Mouse (Mus musculus) limb, embryonic 15.5 days (tissue): ENCODE data around the gene Adgrf4. TPM values are rescaled to one million over a fixed set of nuclear protein-coding genes. Genes with fewer than 3 reads are reported as not detected.

Source experiments
- ATAC-seq: fragments of 200-750 bp; cut with Nextera tagmentation; 2 replicates; pipeline ENCODE4 v1.8.0; 2017; ENCODE audit warnings: low read depth, moderate TSS enrichment; ENCODE audit not compliant: insufficient number of reproducible peaks, low FRiP score, low TSS enrichment
- H3K27ac ChIP-seq: fragments of 300-500 bp; sonication (generic); 2 replicates; pipeline ENCODE4 v1.5.1; 2015; ENCODE audit warnings: moderate library complexity, mild to moderate bottlenecking, inconsistent platforms
- H3K27me3 ChIP-seq: fragments of 300-500 bp; sonication (generic); 2 replicates; pipeline ENCODE4 v1.6.1; 2015; ENCODE audit warnings: inconsistent platforms
- H3K36me3 ChIP-seq: fragments of 300-500 bp; sonication (generic); 2 replicates; pipeline ENCODE4 v1.6.1; 2015; ENCODE audit warnings: inconsistent platforms
- H3K4me1 ChIP-seq: fragments of 300-500 bp; sonication (generic); 2 replicates; pipeline ENCODE4 v1.6.1; 2015; ENCODE audit warnings: inconsistent platforms
- H3K4me2 ChIP-seq: fragments of 300-500 bp; sonication (generic); 2 replicates; pipeline ENCODE4 v1.6.1; 2015; ENCODE audit warnings: mild to moderate bottlenecking, inconsistent platforms
- H3K4me3 ChIP-seq: fragments of 300-500 bp; sonication (generic); 2 replicates; pipeline ENCODE4 v1.5.1; 2015; ENCODE audit warnings: mild to moderate bottlenecking, inconsistent platforms
- H3K9ac ChIP-seq: fragments of 300-500 bp; sonication (generic); 2 replicates; pipeline ENCODE4 v1.6.1; 2015; ENCODE audit warnings: inconsistent platforms
- H3K9me3 ChIP-seq: fragments of 300-500 bp; sonication (generic); 2 replicates; pipeline ENCODE4 v1.6.1; 2016; ENCODE audit warnings: inconsistent platforms
- WGBS: fragments of 180-500 bp; shearing (Covaris S2); methylation state at CpG from one replicate; pipeline ENCODE4 v1.1.7; 2015; 5-methylcytosine and 5-hydroxymethylcytosine counted together
- polyA plus RNA-seq: library from polyadenylated mRNA; unstranded; fragments of >200 nt; fragmentation: Nextera tagmentation; extraction: Ambion mirVana; gene quantifications from 2 replicates; pipeline ENCODE4 v1.2.1, GENCODE M21; 2015

Adgrf4 gene
- polyA plus RNA-seq, 1 experiment from 2014 or later, result 14.4 TPM

GRCm38 (mm10) chr17:42613043-42613737 lies 78.9 kb downstream of the Adgrf4 start:
- 37% methylated on average over 6 of the region's 6 CpGs for WGBS
- no peaks in the 10 kb centered on the region for H3K9me3 ChIP-seq
- H3K27me3 ChIP-seq, result no peaks in the 10 kb centered on the region
- ATAC-seq, result no peak
- H3K4me2 ChIP-seq, result no peak overlapping the region
- no peak overlapping the region for H3K27ac ChIP-seq
- H3K36me3 ChIP-seq, result no peaks in the 10 kb centered on the region
- no peak overlapping the region for H3K4me3 ChIP-seq
- H3K9ac ChIP-seq, result no peak overlapping the region
- H3K4me1 ChIP-seq, result no peaks in the 10 kb centered on the region

- Histone ChIP-seq H3K27ac (no peak within 1 kb of the TSS), H3K4me2 (no peak within 1 kb of the TSS), H3K36me3 (no peaks in the 10 kb centered on the region), H3K27me3 (no peaks in the 10 kb centered on the region), H3K9me3 (no peaks in the 10 kb centered on the region), H3K4me1 (0 out of 2 replicates have a peak, but pooled peaks cover 2% of the 10 kb centered on the region), H3K4me3 (no peak within 1 kb of the TSS), H3K9ac (no peak within 1 kb of the TSS)
- 78% methylated on average over 8 of the region's 8 CpGs for WGBS
- ATAC-seq, result no peak
Observed at GRCm38 (mm10) chr17:42611295-42611694, 80.8 kb downstream of the Adgrf4 start, which contains the start of gene Opn5. Opn5 (minus strand) TSS chr17:42611395.

DNA sequence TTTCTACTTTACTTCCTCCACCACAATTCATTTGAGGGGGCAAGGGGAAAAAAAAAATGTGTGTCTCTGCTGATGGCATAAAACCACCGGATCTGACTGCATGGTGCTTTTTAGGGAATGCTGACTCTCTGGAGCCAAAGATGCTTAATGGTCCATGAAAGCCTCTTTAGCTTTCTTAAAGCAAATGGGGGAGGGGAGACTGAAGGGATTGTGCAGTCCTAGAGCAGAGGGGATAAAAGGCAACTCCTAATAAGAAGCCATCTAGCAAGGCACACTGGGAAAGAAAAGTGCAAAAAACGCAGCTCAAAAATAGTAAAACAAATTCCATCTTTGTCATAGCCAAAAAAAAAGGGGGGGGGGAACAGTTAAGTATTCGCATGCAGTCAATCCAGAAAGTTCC lies 83.8 kb downstream of the Adgrf4 start:
- no peaks in the 10 kb centered on the region for H3K36me3 ChIP-seq
- no peak overlapping the region for H3K9ac ChIP-seq
- H3K27ac ChIP-seq, result no peak overlapping the region
- H3K9me3 ChIP-seq, result no peaks in the 10 kb centered on the region
- peaks cover 3% of the 10 kb centered on the region; the same call in 1 of the 2 replicates for H3K4me1 ChIP-seq
- H3K27me3 ChIP-seq, result no peaks in the 10 kb centered on the region
- ATAC-seq, result no peak
- no peak overlapping the region for H3K4me2 ChIP-seq
- no peak overlapping the region for H3K4me3 ChIP-seq
- 41% methylated on average over 3 of the region's 3 CpGs for WGBS

Other genes starting within 250 kb of the Adgrf4 start
- not detected in 2 replicates for gene Opn5, start 80.9 kb downstream of the Adgrf4 start, polyA plus RNA-seq
- gene Adgrf2, start 49.9 kb upstream of the Adgrf4 start, polyA plus RNA-seq, result 4.3 and 4.4 TPM in 2 replicates
- 20.9 and 25.0 TPM in 2 replicates for gene Cd2ap, start 184.4 kb upstream of the Adgrf4 start, polyA plus RNA-seq